Mouse (Mus musculus) lung, embryonic 16.5 days (tissue): ENCODE data around the gene Dnal4. TPM values are rescaled to one million over a fixed set of nuclear protein-coding genes. Genes with fewer than 3 reads are reported as not detected.

ENCODE experiments used
- ATAC-seq: fragments of 200-750 bp; cut with Nextera tagmentation; 2 replicates; pipeline ENCODE4 v1.8.0; 2017; ENCODE audit warnings: low read depth, mild to moderate bottlenecking, moderate library complexity
- H3K27ac ChIP-seq: fragments of 300-500 bp; sonication (generic); 2 replicates; pipeline ENCODE4 v1.5.1; 2014; ENCODE audit warnings: mild to moderate bottlenecking, control low read depth, low read length
- H3K27me3 ChIP-seq: fragments of 300-500 bp; sonication (generic); 2 replicates; pipeline ENCODE4 v1.6.1; 2014; ENCODE audit warnings: low read depth, low read length, mixed read lengths; ENCODE audit not compliant: control insufficient read depth, insufficient read depth
- H3K36me3 ChIP-seq: fragments of 300-500 bp; sonication (generic); 2 replicates; pipeline ENCODE4 v1.6.1; 2014; ENCODE audit warnings: low read length; ENCODE audit not compliant: control insufficient read depth, insufficient read depth
- H3K4me1 ChIP-seq: fragments of 300-500 bp; sonication (generic); replicated peaks from 2 replicates; pipeline ENCODE4 v1.6.1; 2014; ENCODE audit warnings: low read length, mixed read lengths; ENCODE audit not compliant: control insufficient read depth, insufficient read depth
- H3K4me2 ChIP-seq: fragments of 300-500 bp; sonication (generic); 2 replicates; pipeline ENCODE4 v1.6.1; 2014; ENCODE audit warnings: low read depth, low read length, control low read depth
- H3K4me3 ChIP-seq: fragments of 300-500 bp; sonication (generic); 2 replicates; pipeline ENCODE4 v1.5.1; 2014; ENCODE audit warnings: mild to moderate bottlenecking, low read length, control low read depth
- H3K9ac ChIP-seq: fragments of 300-500 bp; sonication (generic); 2 replicates; pipeline ENCODE4 v1.6.1; 2014; ENCODE audit warnings: low read length, control low read depth
- H3K9me3 ChIP-seq: fragments of 300-500 bp; sonication (generic); 2 replicates; pipeline ENCODE4 v1.6.1; 2016; ENCODE audit warnings: low read length; ENCODE audit not compliant: control insufficient read depth
- WGBS: fragments of 180-500 bp; shearing (Covaris S2); extraction: QIAGEN DNeasy Blood & Tissue Kit; methylation state at CpG from one replicate; pipeline ENCODE4 v1.1.7; 2014; 5-methylcytosine and 5-hydroxymethylcytosine counted together
- polyA plus RNA-seq: library from polyadenylated mRNA; unstranded; fragments of >200 nt; fragmentation: Nextera tagmentation; extraction: Ambion mirVana; gene quantifications from 2 replicates; pipeline ENCODE4 v1.2.1, GENCODE M21; 2015

Gene Dnal4
- polyA plus RNA-seq, 1 experiment from 2014 or later: 66.9 TPM

GRCm38 (mm10) chr15:79745883-79746282, 31.8 kb downstream of the Dnal4 start:
- no peak overlapping the region for H3K27ac ChIP-seq
- no peak for ATAC-seq
- no peaks in the 10 kb centered on the region for H3K9me3 ChIP-seq
- H3K9ac ChIP-seq: no peak overlapping the region
- no peak overlapping the region for H3K4me2 ChIP-seq
- H3K4me3 ChIP-seq: no peak overlapping the region
- H3K4me1 ChIP-seq: peaks cover 8% of the 10 kb centered on the region
- 73% methylated on average over 5 of the region's 5 CpGs for WGBS
- no peaks in the 10 kb centered on the region for H3K27me3 ChIP-seq
- H3K36me3 ChIP-seq: no peaks in the 10 kb centered on the region

- no peak overlapping the region for H3K4me2 ChIP-seq
- 78% methylated on average over 10 of the region's 10 CpGs for WGBS
- H3K9ac ChIP-seq: no peak overlapping the region
- peaks cover 13% of the 10 kb centered on the region for H3K4me1 ChIP-seq
- no peaks in the 10 kb centered on the region for H3K9me3 ChIP-seq
- H3K36me3 ChIP-seq: no peaks in the 10 kb centered on the region
- ATAC-seq: no peak
- no peak overlapping the region for H3K4me3 ChIP-seq
- no peak overlapping the region for H3K27ac ChIP-seq
- no peaks in the 10 kb centered on the region for H3K27me3 ChIP-seq
Observed at GRCm38 (mm10) chr15:79745312-79745711, 32.3 kb downstream of the Dnal4 start.

DNA sequence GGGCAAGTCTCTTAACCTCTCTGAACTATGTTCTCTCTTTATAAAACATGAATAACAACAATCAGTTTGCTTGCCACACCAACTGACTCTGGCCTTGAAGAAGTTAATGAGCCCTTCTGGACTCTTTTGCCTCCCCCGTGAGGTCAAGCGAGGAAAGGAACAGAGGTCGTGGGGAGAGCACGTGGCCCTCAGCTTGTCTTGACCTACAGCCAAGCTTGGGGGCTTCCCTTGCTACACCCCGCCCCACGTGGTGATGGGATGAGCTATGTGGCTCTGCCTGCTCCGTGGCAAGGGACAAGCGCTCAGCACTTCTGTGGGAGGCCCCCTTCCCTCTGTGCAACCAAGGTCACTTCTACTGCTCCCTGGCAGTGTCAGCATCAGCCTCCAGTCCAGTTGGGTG, 32.9 kb downstream of the Dnal4 start:
- no peaks in the 10 kb centered on the region for H3K9me3 ChIP-seq
- no peaks in the 10 kb centered on the region for H3K36me3 ChIP-seq
- no peak overlapping the region for H3K9ac ChIP-seq
- no peak overlapping the region for H3K27ac ChIP-seq
- H3K4me1 ChIP-seq: peaks cover 16% of the 10 kb centered on the region
- H3K4me2 ChIP-seq: no peak overlapping the region
- no peak for ATAC-seq
- H3K27me3 ChIP-seq: no peaks in the 10 kb centered on the region
- WGBS: 70% methylated on average over 8 of the region's 8 CpGs
- H3K4me3 ChIP-seq: no peak overlapping the region

DNA sequence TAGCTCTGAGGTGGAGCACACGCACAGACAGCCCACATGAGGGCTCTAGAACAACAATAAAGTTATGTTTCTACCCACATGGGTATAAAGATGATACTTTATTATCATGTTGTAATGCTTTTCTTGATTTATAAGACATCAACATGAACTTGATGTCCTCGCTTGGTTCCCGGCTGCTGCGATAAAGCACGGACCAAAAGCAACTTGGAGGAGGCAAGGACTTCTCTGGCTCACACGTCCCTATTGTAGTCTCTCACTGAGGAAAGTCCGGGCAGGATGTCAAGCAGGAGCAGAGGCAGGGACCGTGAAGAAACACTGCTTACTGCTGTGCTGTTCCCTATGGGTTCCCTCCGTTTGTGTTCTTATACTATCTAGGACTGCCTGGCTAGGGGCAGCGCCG, 33.6 kb downstream of the Dnal4 start:
- H3K27ac ChIP-seq: no peak overlapping the region
- no peak for ATAC-seq
- H3K36me3 ChIP-seq: peaks cover 3% of the 10 kb centered on the region; the same call in 1 of the 2 replicates
- H3K4me3 ChIP-seq: no peak overlapping the region
- H3K9ac ChIP-seq: no peak overlapping the region
- no peaks in the 10 kb centered on the region for H3K9me3 ChIP-seq
- no peak overlapping the region for H3K4me2 ChIP-seq
- H3K27me3 ChIP-seq: no peaks in the 10 kb centered on the region
- peaks cover 20% of the 10 kb centered on the region for H3K4me1 ChIP-seq
- WGBS: 91% methylated on average over 11 of the region's 11 CpGs

DNA sequence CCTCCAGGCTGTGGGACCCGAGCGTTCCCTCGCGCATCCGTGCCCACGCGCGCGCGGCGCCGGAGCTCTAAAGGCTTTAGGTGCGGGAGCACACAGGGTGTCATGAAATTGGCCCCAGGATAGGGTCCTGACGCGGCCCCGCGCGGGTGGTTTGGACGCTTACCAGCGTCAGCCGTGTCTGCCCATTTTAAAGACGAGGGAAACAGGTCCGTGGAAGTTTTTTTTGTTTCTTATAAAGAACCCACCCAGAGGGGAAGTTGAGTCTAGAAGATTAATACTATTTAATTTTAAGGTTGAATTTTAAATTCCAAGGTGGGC, 35.0 kb downstream of the Dnal4 start:
- ATAC-seq: no peak
- under 1% methylated on average over 23 of the region's 23 CpGs for WGBS

DNA sequence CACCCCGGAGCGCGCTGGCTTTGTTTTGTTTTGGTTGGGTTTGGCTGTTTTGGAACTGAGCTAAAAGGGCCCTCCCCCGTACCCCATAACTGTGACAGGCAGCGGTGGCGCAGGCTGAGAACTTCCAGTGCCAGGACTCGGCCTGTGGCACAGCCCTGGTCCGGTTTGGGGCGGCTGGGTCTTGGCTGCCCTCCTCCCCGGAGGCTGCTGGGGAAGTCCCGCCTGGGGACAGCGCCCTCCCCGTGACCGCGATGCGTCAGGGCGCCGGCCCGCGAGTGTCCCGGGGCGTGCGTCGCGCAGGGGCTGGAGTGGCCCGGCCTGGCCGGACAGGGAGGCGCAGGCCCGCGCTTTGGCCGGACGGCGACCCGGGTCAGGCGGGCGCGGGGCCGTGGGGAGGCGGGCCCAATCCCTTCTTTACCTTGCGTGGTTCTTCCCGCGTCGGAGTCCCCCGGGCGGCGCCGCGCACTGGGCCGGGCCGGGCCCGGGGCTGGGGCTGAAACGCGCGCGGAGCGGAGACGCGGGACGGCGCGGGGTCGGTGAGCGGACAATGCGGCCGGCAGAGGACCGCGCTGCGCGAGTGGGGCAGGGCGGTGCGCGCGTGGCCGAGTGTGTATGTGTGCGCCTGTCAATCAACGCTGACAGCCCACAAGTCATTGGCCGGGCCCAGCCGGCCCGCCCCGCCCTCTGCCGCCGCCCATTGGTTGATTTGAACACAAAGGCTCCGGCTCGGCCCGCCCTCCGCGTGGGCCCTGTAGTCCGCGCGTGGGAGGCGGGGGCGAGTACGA, 35.5 kb downstream of the Dnal4 start, which contains the start of gene Sun2:
Sun2 (minus strand) TSS at position 616 of the 785 bp plus-strand sequence.
- 0% methylated on average over 73 of the region's 93 CpGs for whole genome bisulfite sequencing
- ATAC-seq: peak; percentile 94
- Histone ChIP-seq H3K9ac (peak within 1 kb of the TSS; percentile 92), H3K4me2 (peak within 1 kb of the TSS; percentile 83), H3K27me3 (no peaks in the 10 kb centered on the region), H3K9me3 (no peaks in the 10 kb centered on the region), H3K36me3 (peaks cover 12% of the 10 kb centered on the region), H3K4me1 (peaks cover 20% of the 10 kb centered on the region), H3K4me3 (peak within 1 kb of the TSS; percentile 93), H3K27ac (peak within 1 kb of the TSS; percentile 43)

More for the DNA sequence above, 35.0 kb downstream of the Dnal4 start:
- H3K4me3 ChIP-seq: peak overlapping the region; percentile 93
- H3K27me3 ChIP-seq: no peaks in the 10 kb centered on the region
- H3K4me2 ChIP-seq: peak overlapping the region; percentile 83
- no peak overlapping the region for H3K27ac ChIP-seq
- peaks cover 8% of the 10 kb centered on the region for H3K36me3 ChIP-seq
- no peaks in the 10 kb centered on the region for H3K9me3 ChIP-seq
- peaks cover 20% of the 10 kb centered on the region for H3K4me1 ChIP-seq
- H3K9ac ChIP-seq: peak overlapping the region; percentile 92

DNA sequence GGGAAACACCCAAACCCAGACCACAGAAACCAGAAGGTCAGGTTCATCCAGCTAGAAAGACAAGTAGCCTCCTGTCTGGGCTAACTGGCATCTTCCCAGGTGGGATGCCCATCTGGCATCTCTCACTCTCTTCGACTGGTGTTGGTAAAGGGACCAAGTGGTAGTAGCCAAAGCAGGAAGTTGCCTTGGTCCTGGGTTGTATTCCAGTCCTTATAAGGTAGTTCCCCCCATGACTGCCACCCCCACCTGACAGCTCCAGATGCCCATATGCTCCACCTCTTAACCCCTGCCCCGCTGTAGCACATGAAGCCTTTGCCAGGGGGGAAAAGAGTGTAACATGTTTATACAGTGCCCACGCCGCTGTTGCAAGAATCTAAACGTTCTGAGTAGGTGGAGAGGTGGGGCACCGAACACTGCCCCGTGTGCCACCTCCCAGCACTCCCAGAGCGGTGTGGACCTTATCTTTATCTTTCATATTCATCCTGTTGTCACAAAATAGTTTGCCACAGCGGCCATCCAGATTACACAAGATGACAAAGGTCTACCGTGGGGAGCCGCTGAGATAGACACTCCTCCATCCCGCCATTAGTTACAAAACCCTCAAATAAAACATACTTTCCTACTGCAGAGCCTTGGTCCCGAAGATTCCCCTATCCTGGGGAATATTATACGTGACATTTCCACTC, 36.3 kb downstream of the Dnal4 start:
- Histone ChIP-seq H3K27ac (peak overlapping the region; percentile 43), H3K4me1 (peaks cover 20% of the 10 kb centered on the region), H3K4me3 (peak overlapping the region; percentile 93), H3K27me3 (no peaks in the 10 kb centered on the region), H3K4me2 (peak overlapping the region; percentile 83), H3K9ac (peak overlapping the region; percentile 92), H3K36me3 (peaks cover 20% of the 10 kb centered on the region), H3K9me3 (no peaks in the 10 kb centered on the region)
- 3% methylated on average over 14 of the region's 14 CpGs for WGBS
- peak; percentile 3; the same call in 1 of the 2 replicates for ATAC-seq

- H3K27me3 ChIP-seq: no peaks in the 10 kb centered on the region
- peak overlapping the region; percentile 83 for H3K4me2 ChIP-seq
- no peak for ATAC-seq
- H3K4me3 ChIP-seq: peak overlapping the region; percentile 93
- WGBS: 43% methylated on average over 3 of the region's 3 CpGs
- no peak overlapping the region for H3K27ac ChIP-seq
- H3K4me1 ChIP-seq: peaks cover 20% of the 10 kb centered on the region
- no peaks in the 10 kb centered on the region for H3K9me3 ChIP-seq
- H3K36me3 ChIP-seq: peaks cover 23% of the 10 kb centered on the region
- H3K9ac ChIP-seq: peak overlapping the region; percentile 92
Observed at GRCm38 (mm10) chr15:79740739-79741138, 36.9 kb downstream of the Dnal4 start.

DNA sequence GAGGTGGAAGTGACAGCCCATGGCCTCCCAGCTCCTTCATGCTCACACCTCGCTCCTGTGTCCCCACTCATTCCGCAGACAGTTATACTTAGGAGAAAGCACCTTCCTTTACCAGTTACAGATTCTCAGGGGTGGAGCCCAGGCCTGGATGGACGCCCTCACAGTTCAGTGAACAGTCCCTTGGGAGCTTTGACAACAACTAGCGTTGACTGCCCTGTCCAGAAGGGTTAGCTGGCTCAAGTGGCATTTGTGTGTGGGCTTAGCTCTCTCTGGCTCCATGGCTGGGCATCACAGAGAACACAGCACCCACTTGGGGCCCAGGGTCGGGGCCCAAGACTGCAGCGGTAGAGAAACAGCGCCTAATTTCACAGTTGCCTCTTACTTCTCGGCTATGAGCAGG, 43.3 kb downstream of the Dnal4 start:
- H3K4me2 ChIP-seq: no peak overlapping the region
- WGBS: 89% methylated on average over 8 of the region's 8 CpGs
- no peak overlapping the region for H3K9ac ChIP-seq
- no peak overlapping the region for H3K27ac ChIP-seq
- H3K4me3 ChIP-seq: no peak overlapping the region
- ATAC-seq: no peak
- H3K9me3 ChIP-seq: no peaks in the 10 kb centered on the region
- H3K4me1 ChIP-seq: no peaks in the 10 kb centered on the region; the same call in 1 of the 2 replicates
- H3K36me3 ChIP-seq: peaks cover 51% of the 10 kb centered on the region
- H3K27me3 ChIP-seq: no peaks in the 10 kb centered on the region
